In the genomic region with DNA sequence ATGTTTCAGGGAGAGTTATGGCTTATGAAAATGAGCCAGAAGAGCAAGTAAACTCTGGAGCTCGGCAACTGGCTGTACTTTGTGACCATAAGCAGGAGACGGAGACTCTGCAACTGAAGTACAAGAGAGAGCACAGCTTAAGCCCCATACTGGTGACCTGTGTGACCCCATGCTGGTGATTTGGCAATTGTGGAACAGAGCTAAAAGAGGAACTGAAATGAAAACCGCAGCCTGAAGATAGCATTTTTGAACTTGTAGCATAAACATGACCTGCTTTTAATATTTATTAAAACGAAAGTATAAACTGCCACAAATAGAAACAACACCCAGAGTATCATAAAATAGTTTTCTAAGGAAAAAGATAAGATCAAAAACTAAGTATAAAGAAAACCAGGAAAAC, we compare ENCODE assay signal across 12 mouse cellular contexts.
DNase-seq lines count a peak whose midpoint lies in the region; ATAC-seq and TF ChIP-seq lines count a peak whose summit lies in the region.
"Had no signal": no experiment of that assay in that cellular context is flagged by ENCODE, and none has a peak within 500 bp of the region (broad histone marks: within the 10 kb centered on the region; RNA-seq: fewer than 3 reads in every experiment).

No protein-coding gene starts in this region.

- no peak for TF ChIP-seq EP300 in lung, postnatal 0 days (IDR thresholded peaks at IDR 0.05)

- no peaks in the 10 kb centered on the region for H3K27me3 ChIP-seq in kidney, embryonic 15.5 days
- no peaks in the 10 kb centered on the region for H3K27me3 ChIP-seq in lung, postnatal 0 days (replicated peaks; ENCODE audit: insufficient read depth, low read length)
- H3K27me3 ChIP-seq in spleen, adult 2 months (ENCODE audit: control insufficient read depth, insufficient read depth, low read length), result no peaks in the 10 kb centered on the region
- H3K27me3 ChIP-seq: embryonic facial prominence, embryonic 15.5 days; midbrain, embryonic 12.5 days; Patski had no signal

- H3K4me3 ChIP-seq in kidney, embryonic 15.5 days (replicated peaks), result no peak overlapping the region
- H3K4me3 ChIP-seq in lung, postnatal 0 days (ENCODE audit: low read depth, low read length), result no peak overlapping the region
- no peak overlapping the region for H3K4me3 ChIP-seq in spleen, adult 2 months (ENCODE audit: extremely low read depth, insufficient read depth, insufficient read length)
- H3K4me3 ChIP-seq: embryonic facial prominence, embryonic 15.5 days; midbrain, embryonic 12.5 days had no signal

- H3K4me2 ChIP-seq in kidney, embryonic 15.5 days, result no peak overlapping the region
- H3K4me2 ChIP-seq in lung, postnatal 0 days (replicated peaks; ENCODE audit: low read depth, low read length), result no peak overlapping the region
- H3K4me2 ChIP-seq: embryonic facial prominence, embryonic 15.5 days; hindbrain, embryonic 14.5 days; midbrain, embryonic 12.5 days had no signal

- no peak overlapping the region for H3K9ac ChIP-seq in kidney, embryonic 15.5 days
- H3K9ac ChIP-seq in lung, postnatal 0 days (replicated peaks; ENCODE audit: low read depth), result no peak overlapping the region
- H3K9ac ChIP-seq: embryonic facial prominence, embryonic 15.5 days; hindbrain, embryonic 14.5 days; midbrain, embryonic 12.5 days had no signal

- no peaks in the 10 kb centered on the region for H3K9me3 ChIP-seq in kidney, embryonic 15.5 days (replicated peaks)
- no peaks in the 10 kb centered on the region for H3K9me3 ChIP-seq in lung, postnatal 0 days (ENCODE audit: low read length)
- H3K9me3 ChIP-seq: embryonic facial prominence, embryonic 15.5 days; midbrain, embryonic 12.5 days had no signal

- no peak overlapping the region for H3K27ac ChIP-seq in kidney, embryonic 15.5 days
- H3K27ac ChIP-seq in lung, postnatal 0 days (ENCODE audit: low read length), result no peak overlapping the region
- peak overlapping the region; percentile 38; the same call in 1 of the 2 replicates for H3K27ac ChIP-seq in spleen, adult 2 months (ENCODE audit: insufficient read depth, low read length)
- H3K27ac ChIP-seq: embryonic facial prominence, embryonic 15.5 days; hindbrain, embryonic 14.5 days; midbrain, embryonic 12.5 days had no signal

- no peaks in the 10 kb centered on the region for H3K36me3 ChIP-seq in kidney, embryonic 15.5 days
- no peaks in the 10 kb centered on the region for H3K36me3 ChIP-seq in lung, postnatal 0 days (ENCODE audit: insufficient read depth, low read length)
- H3K36me3 ChIP-seq in spleen, adult 2 months (ENCODE audit: control insufficient read depth, insufficient read depth, low read length), result peaks cover 34% of the 10 kb centered on the region
- H3K36me3 ChIP-seq: embryonic facial prominence, embryonic 15.5 days; midbrain, embryonic 12.5 days had no signal

- WGBS in kidney, embryonic 15.5 days, result 61% methylated on average over 4 of the region's 4 CpGs
- 42% methylated on average over 4 of the region's 4 CpGs for WGBS in lung, postnatal 0 days
- WGBS in spleen, adult 2 months, result 6% methylated on average over 4 of the region's 4 CpGs

- TF ChIP-seq POLR2A in spleen, adult 2 months (IDR thresholded peaks at IDR 0.05; ENCODE audit: low read depth, low read length), result no peak

- ATAC-seq in kidney, embryonic 15.5 days (replicated peaks; ENCODE audit: low FRiP score), result no peak
- ATAC-seq in granulocyte monocyte progenitor cell, adult 5-6 weeks (replicated peaks; ENCODE audit: poor library complexity, severe bottlenecking), result peak; percentile 83
- ATAC-seq in lung, postnatal 0 days, result no peak
- ATAC-seq: Patski had no signal

- H3K4me1 ChIP-seq in kidney, embryonic 15.5 days, result 0 out of 2 replicates have a peak, but pooled peaks cover 6% of the 10 kb centered on the region
- 0 out of 2 replicates have a peak, but pooled peaks cover 2% of the 10 kb centered on the region for H3K4me1 ChIP-seq in lung, postnatal 0 days (ENCODE audit: insufficient read depth, low read depth, low read length)
- peaks cover 16% of the 10 kb centered on the region; the same call in 1 of the 2 replicates for H3K4me1 ChIP-seq in spleen, adult 2 months (ENCODE audit: control insufficient read depth, insufficient read depth, insufficient read length)
- H3K4me1 ChIP-seq: embryonic facial prominence, embryonic 15.5 days; midbrain, embryonic 12.5 days had no signal

- DNase-seq in kidney, postnatal 14 days, result peak; percentile 18
- peak; percentile 38 for DNase-seq in lung, postnatal 0 days (ENCODE audit: low spot score)
- DNase-seq in spleen, adult 2 months (ENCODE audit: low read depth in 1 of 2, low spot score in 2 of 2), result peak; percentile 39 to 51
- DNase-seq in left cerebral cortex, adult 11 months (ENCODE audit: low spot score), result no peak
- DNase-seq in MN1 (ENCODE audit: low spot score), result no peak
- DNase-seq: cerebellum, adult 9-10 months had no signal

- no peak for TF ChIP-seq CTCF in lung, postnatal 0 days (IDR thresholded peaks at IDR 0.05)
- no peak for TF ChIP-seq CTCF in spleen, adult 2 months (IDR thresholded peaks at IDR 0.05; ENCODE audit: extremely low read depth, insufficient read depth, insufficient read length, insufficient replicate concordance)

Comparison
In these comparisons a context has a peak if more than half of its experiments do, and no peak if none do; other contexts are left out.
1. DNase-seq: peak in kidney, postnatal 14 days (single experiment), lung, postnatal 0 days (single experiment) and spleen, adult 2 months (2 of 2); none in left cerebral cortex, adult 11 months (single experiment) and MN1 (single experiment).